Mouse (Mus musculus) midbrain, embryonic 16.5 days (tissue): ENCODE results near the gene Lgals2. TPM values are rescaled to one million over a fixed set of nuclear protein-coding genes. Genes with fewer than 3 reads are reported as not detected.

ENCODE experiments used
- ATAC-seq: fragments of 200-750 bp; cut with Nextera tagmentation; 2 replicates; pipeline ENCODE4 v1.8.0; 2017; ENCODE audit warnings: moderate TSS enrichment
- H3K27ac ChIP-seq: fragments of 300-500 bp; sonication (generic); 2 replicates; pipeline ENCODE4 v1.5.1; 2014; ENCODE audit warnings: mild to moderate bottlenecking, low read length, mixed read lengths
- H3K27me3 ChIP-seq: fragments of 300-500 bp; sonication (generic); 2 replicates; pipeline ENCODE4 v1.6.1; 2014; ENCODE audit warnings: low read depth, low read length, mixed read lengths; ENCODE audit not compliant: control insufficient read depth, insufficient read depth
- H3K36me3 ChIP-seq: fragments of 300-500 bp; sonication (generic); 2 replicates; pipeline ENCODE4 v1.6.1; 2014; ENCODE audit warnings: mild to moderate bottlenecking, low read length, moderate library complexity, mixed read lengths; ENCODE audit not compliant: control insufficient read depth, insufficient read depth
- H3K4me1 ChIP-seq: fragments of 300-500 bp; sonication (generic); 2 replicates; pipeline ENCODE4 v1.6.1; 2014; ENCODE audit warnings: mild to moderate bottlenecking, low read length, mixed read lengths; ENCODE audit not compliant: control insufficient read depth, insufficient read depth
- H3K4me2 ChIP-seq: fragments of 300-500 bp; sonication (generic); 2 replicates; pipeline ENCODE4 v1.6.1; 2014; ENCODE audit warnings: mild to moderate bottlenecking, low read length, mixed read lengths
- H3K4me3 ChIP-seq: fragments of 300-500 bp; sonication (generic); 2 replicates; pipeline ENCODE4 v1.5.1; 2014; ENCODE audit warnings: low read depth, mild to moderate bottlenecking, low read length, moderate library complexity, mixed read lengths
- H3K9ac ChIP-seq: fragments of 300-500 bp; sonication (generic); 2 replicates; pipeline ENCODE4 v1.6.1; 2014; ENCODE audit warnings: low read depth, low read length, mixed read lengths
- H3K9me3 ChIP-seq: fragments of 300-500 bp; sonication (generic); replicated peaks from 2 replicates; pipeline ENCODE4 v1.6.1; 2014; ENCODE audit warnings: mild to moderate bottlenecking, low read length, mixed read lengths; ENCODE audit not compliant: control insufficient read depth, poor library complexity, severe bottlenecking
- WGBS: fragments of 180-500 bp; shearing (Covaris S2); extraction: QIAGEN DNeasy Blood & Tissue Kit; methylation state at CpG from one replicate; pipeline ENCODE4 v1.1.7; 2014; 5-methylcytosine and 5-hydroxymethylcytosine counted together
- microRNA-seq: library from miRNA; unstranded; fragments of <30 nt; microRNA quantifications from one replicate; pipeline ENCODE4, GENCODE M21; 2017
- polyA plus RNA-seq: library from polyadenylated mRNA; unstranded; fragments of >200 nt; fragmentation: Nextera tagmentation; extraction: Ambion mirVana; gene quantifications from 2 replicates; pipeline ENCODE4 v1.2.1, GENCODE M21; 2015

The Lgals2 gene
- polyA plus RNA-seq, 1 experiment from 2014 or later, result not detected

- Histone ChIP-seq H3K4me2 (no peak overlapping the region), H3K9ac (no peak overlapping the region), H3K27ac (no peak overlapping the region), H3K9me3 (no peaks in the 10 kb centered on the region), H3K27me3 (peaks cover 31% of the 10 kb centered on the region), H3K36me3 (no peaks in the 10 kb centered on the region), H3K4me3 (no peak overlapping the region), H3K4me1 (peaks cover 15% of the 10 kb centered on the region)
- 0 out of 2 replicates have a peak, but pooled peaks have one; percentile 5 for ATAC-seq
- WGBS, result 6% methylated on average over 8 of the region's 8 CpGs
These were observed 51.8 kb downstream of the Lgals2 start for GRCm38 (mm10) chr15:78803499-78803900.

GRCm38 (mm10) chr15:78802776-78803391 is 52.4 kb downstream of the Lgals2 start, which contains the start of gene Card10:
Card10 (minus strand) TSS chr15:78803042.
- Histone ChIP-seq H3K27ac (no peak within 1 kb of the TSS), H3K4me3 (peak within 1 kb of the TSS; percentile 54), H3K4me2 (peak within 1 kb of the TSS; percentile 80), H3K36me3 (no peaks in the 10 kb centered on the region), H3K9me3 (no peaks in the 10 kb centered on the region), H3K9ac (peak within 1 kb of the TSS; percentile 69), H3K4me1 (peaks cover 15% of the 10 kb centered on the region), H3K27me3 (peaks cover 31% of the 10 kb centered on the region)
- WGBS, result under 1% methylated on average over 39 of the region's 70 CpGs
- peak; percentile 43; the same call in 1 of the 2 replicates for ATAC-seq

- Histone ChIP-seq H3K27me3 (peaks cover 31% of the 10 kb centered on the region), H3K36me3 (no peaks in the 10 kb centered on the region), H3K4me2 (peak overlapping the region; percentile 80), H3K9me3 (no peaks in the 10 kb centered on the region), H3K4me1 (peaks cover 15% of the 10 kb centered on the region), H3K27ac (no peak overlapping the region), H3K9ac (peak overlapping the region; percentile 69), H3K4me3 (peak overlapping the region; percentile 54)
- ATAC-seq, result 0 out of 2 replicates have a peak, but pooled peaks have one; percentile 6
- 3% methylated on average over 63 of the region's 67 CpGs for whole genome bisulfite sequencing
These were observed 53.2 kb downstream of the Lgals2 start for GRCm38 (mm10) chr15:78801971-78802741.

GRCm38 (mm10) chr15:78801571-78801970 is 53.8 kb downstream of the Lgals2 start:
- no peaks in the 10 kb centered on the region for H3K9me3 ChIP-seq
- peak overlapping the region; percentile 80; the same call in 1 of the 2 replicates for H3K4me2 ChIP-seq
- H3K27ac ChIP-seq, result no peak overlapping the region
- H3K36me3 ChIP-seq, result no peaks in the 10 kb centered on the region
- 73% methylated on average over 8 of the region's 9 CpGs for WGBS
- H3K9ac ChIP-seq, result no peak overlapping the region
- H3K27me3 ChIP-seq, result peaks cover 31% of the 10 kb centered on the region
- no peak overlapping the region; the same call in 1 of the 2 replicates for H3K4me3 ChIP-seq
- peaks cover 15% of the 10 kb centered on the region for H3K4me1 ChIP-seq
- ATAC-seq, result no peak

Small RNA genes lying within 50 kb of the gene (microRNA-seq; reads per million reads assigned to microRNA genes)
- 0.52 reads per million for gene Mir6955

Other genes with a start within 250 kb of the Lgals2 start
- gene Elfn2, start 136.8 kb downstream of the Lgals2 start, polyA plus RNA-seq, result 9.6 and 12.6 TPM in 2 replicates
- gene Mfng, start 82.1 kb downstream of the Lgals2 start, polyA plus RNA-seq, result 13.5 and 19.7 TPM in 2 replicates
- gene Card10, start 52.5 kb downstream of the Lgals2 start, polyA plus RNA-seq, result 1.8 and 2.2 TPM in 2 replicates
- 11.4 and 13.6 TPM in 2 replicates for gene Cdc42ep1, start 12.9 kb downstream of the Lgals2 start, polyA plus RNA-seq
- 46.0 and 46.5 TPM in 2 replicates for gene Gga1, start 21.7 kb upstream of the Lgals2 start, polyA plus RNA-seq
- not detected in 2 replicates for gene Gm49510, start 44.1 kb upstream of the Lgals2 start, polyA plus RNA-seq
- 2.2 and 2.7 TPM in 2 replicates for gene Sh3bp1, start 44.2 kb upstream of the Lgals2 start, polyA plus RNA-seq
- gene Pdxp, start 58.4 kb upstream of the Lgals2 start, polyA plus RNA-seq, result 107 and 126 TPM in 2 replicates
- gene Lgals1, start 71.2 kb upstream of the Lgals2 start, polyA plus RNA-seq, result 51.7 and 53.2 TPM in 2 replicates
- gene Nol12, start 79.4 kb upstream of the Lgals2 start, polyA plus RNA-seq, result 66.3 and 67.6 TPM in 2 replicates
- gene Triobp, start 92.2 kb upstream of the Lgals2 start, polyA plus RNA-seq, result 40.9 and 48.8 TPM in 2 replicates
- 167 and 180 TPM in 2 replicates for gene H1f0, start 172.9 kb upstream of the Lgals2 start, polyA plus RNA-seq
- gene Galr3, start 186.4 kb upstream of the Lgals2 start, polyA plus RNA-seq, result not detected in 2 replicates
- gene Ankrd54, start 207.4 kb upstream of the Lgals2 start, polyA plus RNA-seq, result 54.4 and 57.8 TPM in 2 replicates
- 165 TPM in 2 replicates for gene Eif3l, start 219.7 kb upstream of the Lgals2 start, polyA plus RNA-seq